Mouse (Mus musculus) cortical plate, adult 2 months (tissue): ENCODE measurements around the gene Pax6.

Experiments
- CTCF ChIP-seq: fragments of 200-500 bp; IDR thresholded peaks from 2 replicates; pipeline ENCODE4 v1.5.1; 2011; ENCODE audit warnings: mild to moderate bottlenecking, control low read depth, low read length; ENCODE audit not compliant: insufficient read depth; ENCODE audit errors: extremely low read depth
- POLR2A ChIP-seq: fragments of 200-500 bp; IDR thresholded peaks from 2 replicates; pipeline ENCODE4 v1.6.1; 2011; ENCODE audit warnings: mild to moderate bottlenecking, low read length, control low read depth; ENCODE audit not compliant: insufficient read depth; ENCODE audit errors: extremely low read depth

DNA sequence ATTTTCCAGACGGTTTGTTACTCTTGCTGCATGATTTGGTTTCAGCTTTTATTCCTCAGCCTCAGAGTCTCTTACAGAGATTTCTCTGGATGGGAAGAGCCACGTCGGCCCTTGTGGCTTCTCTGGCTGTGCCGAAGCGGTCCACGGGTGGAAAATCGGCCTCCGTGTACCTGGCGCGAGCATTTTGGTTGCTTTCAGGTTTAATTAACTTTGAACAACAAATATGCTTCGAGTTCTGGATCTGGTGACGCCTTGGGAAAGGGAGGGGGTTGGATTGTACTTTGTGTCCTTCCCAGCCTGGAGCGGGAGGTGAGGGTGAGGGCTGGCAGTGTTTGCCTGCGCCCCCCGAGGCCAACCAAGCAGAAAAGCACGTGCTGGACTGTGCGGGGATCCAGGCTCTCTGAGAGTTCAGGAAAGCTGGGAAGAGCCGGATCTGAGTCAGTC, 7.1 kb upstream of the Pax6 start:
- TF ChIP-seq POLR2A: no peak
- no peak for TF ChIP-seq CTCF
